Mouse (Mus musculus) CD4-positive, CD25-positive, alpha-beta regulatory T cell, adult 9 weeks (primary cell): ENCODE measurements around the gene Gpr150. TPM values are rescaled to one million over a fixed set of nuclear protein-coding genes. Genes with fewer than 3 reads are reported as not detected.

Experiments used
- polyA plus RNA-seq: library from polyadenylated mRNA; unstranded; fragments of 100-300 nt; shearing (Covaris generic); gene quantifications from one replicate; pipeline ENCODE4 v1.2.1, GENCODE M21; 2017

The Gpr150 gene
- not detected for polyA plus RNA-seq

DNA sequence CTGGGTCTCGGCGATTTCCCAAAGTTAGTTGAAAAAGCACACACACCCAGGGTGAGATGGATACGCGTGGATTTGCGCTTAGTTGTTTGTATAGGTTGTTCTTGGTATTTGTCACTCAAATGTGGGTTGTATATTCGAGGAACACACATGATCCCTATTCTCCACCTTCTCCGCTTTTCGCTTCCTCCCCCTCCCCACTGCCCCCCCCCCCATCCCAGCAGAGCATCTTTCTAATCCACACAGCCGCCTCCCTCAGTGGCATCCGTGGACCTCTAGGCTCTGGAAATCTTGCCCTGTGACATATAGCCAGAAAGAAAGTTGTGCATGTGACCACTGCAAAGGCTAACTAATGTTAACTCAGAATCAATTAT, at the start of gene Gpr150:
Gene Gpr150 (minus strand): TSS at position 101 of the 371 bp plus-strand sequence.

DNA sequence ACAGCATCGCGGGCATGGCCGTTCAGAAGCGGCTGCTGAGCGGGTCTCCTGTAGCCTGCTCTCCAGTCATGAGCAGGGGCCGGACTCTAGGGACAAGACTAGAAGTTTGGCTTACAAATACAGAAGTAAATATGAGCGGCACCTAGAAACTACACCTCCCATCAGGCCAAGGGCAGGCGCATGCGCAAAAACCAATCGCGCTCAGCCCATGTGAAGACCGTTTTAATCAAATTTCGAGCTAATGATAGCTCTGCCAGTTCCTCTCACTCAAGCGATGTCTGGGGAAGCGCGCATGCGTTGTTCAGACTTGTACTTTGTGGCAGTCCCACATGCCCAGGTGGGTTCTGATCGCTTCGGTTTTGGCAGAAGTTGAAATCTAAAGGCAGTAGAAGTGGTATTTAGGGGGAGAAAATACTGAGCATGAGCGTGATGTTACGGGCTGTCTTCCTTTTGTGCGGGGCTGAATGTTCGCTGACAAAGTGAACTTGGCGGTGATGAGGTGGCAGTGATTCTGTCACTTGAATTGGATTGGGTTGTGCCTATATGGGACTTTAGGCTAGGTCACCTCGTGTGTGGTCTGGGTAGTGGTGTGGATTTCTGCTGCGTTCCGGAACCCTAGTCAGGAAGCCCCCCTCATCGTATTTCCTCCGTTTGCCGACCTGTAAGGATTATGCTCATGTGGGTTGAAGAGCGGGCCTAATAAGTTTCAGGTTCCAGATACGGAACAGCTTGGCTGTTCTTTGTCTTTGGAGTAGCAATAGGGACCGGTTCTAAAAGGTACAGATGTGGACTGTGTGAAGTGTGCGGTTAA, 41.9 kb upstream of the Gpr150 start, which contains the start of the genes Arsk and Ttc37:
Gene Arsk (minus strand): TSS at position 168 of the 811 bp plus-strand sequence.
Gene Ttc37 (plus strand): TSS at position 242 of the 811 bp plus-strand sequence.

DNA sequence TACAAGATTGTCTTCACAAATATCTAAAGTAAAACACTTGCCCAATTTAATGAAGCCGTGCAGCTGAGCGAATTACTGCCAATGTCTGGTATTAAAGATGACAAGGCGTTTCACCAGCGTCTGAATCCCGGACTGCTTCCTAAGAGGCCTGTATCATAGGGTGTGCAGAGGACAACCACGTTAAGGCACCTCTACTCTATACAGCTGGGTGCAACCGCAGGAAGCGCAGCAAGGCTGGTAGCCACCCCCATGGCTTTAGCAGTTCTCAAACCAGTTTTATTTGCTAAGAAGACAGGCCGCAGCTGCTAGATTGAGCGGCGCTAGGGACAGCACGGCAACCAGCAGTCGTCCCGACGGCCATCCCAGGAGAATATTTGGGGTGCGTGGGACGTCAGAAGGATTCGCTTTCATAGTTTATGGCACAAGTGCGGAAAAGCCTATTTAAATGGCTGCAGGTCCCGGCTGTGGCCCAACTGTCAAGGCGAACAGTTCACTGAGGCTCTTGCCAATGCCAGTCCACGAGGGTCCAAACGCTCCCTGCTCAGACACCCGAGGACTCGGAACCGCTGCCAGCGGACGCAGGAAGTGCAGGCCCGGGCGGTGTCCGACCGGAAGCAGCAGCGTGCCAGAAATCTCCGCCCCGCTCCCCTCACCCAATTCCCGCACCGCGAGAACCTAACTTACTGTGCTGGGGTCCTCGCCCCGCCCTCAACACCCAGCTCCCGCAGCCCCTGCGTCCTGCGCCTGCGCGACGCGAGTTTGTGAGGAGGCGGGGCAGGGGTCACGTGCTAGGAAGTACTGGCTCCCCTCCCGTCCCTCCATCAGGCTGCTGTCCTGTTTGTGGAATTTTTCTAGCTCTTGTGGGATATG, 38.6 kb downstream of the Gpr150 start, which contains the start of gene Rfesd:
Gene Rfesd (minus strand): TSS at position 746 of the 870 bp plus-strand sequence.

Other genes with a start within 250 kb of the Gpr150 start
- gene Glrx, start 217.1 kb downstream of the Gpr150 start, polyA plus RNA-seq, result 185 TPM
- gene Rhobtb3, start 113.1 kb downstream of the Gpr150 start, polyA plus RNA-seq, result not detected
- gene Spata9, start 89.8 kb downstream of the Gpr150 start, polyA plus RNA-seq, result not detected
- gene Rfesd, start 38.3 kb downstream of the Gpr150 start, polyA plus RNA-seq, result 35.5 TPM
- 7.2 TPM for gene Arsk, start 41.7 kb upstream of the Gpr150 start, polyA plus RNA-seq
- gene Ttc37, start 41.7 kb upstream of the Gpr150 start, polyA plus RNA-seq, result 26.4 TPM
- gene Fam81b, start 248.1 kb upstream of the Gpr150 start, polyA plus RNA-seq, result not detected